In genomic region chr1:148924506-148924905, GRCm38 (mm10) we compare ENCODE assay signal across 28 mouse cellular contexts.
"Had no signal": no experiment of that assay in that cellular context is flagged by ENCODE, and none has a peak within 500 bp of the region (broad histone marks: within the 10 kb centered on the region; RNA-seq: fewer than 3 reads in every experiment).

No protein-coding gene starts in this region.

- ATAC-seq: forebrain, embryonic 13.5 days; forebrain, embryonic 14.5 days; forebrain, embryonic 15.5 days; forebrain, embryonic 16.5 days; forebrain, postnatal 0 days had no signal

- H3K9ac ChIP-seq: embryonic facial prominence, embryonic 12.5 days; embryonic facial prominence, embryonic 13.5 days; embryonic facial prominence, embryonic 15.5 days; forebrain, embryonic 12.5 days; forebrain, embryonic 13.5 days; forebrain, embryonic 15.5 days; forebrain, postnatal 0 days had no signal

- H3K4me2 ChIP-seq: embryonic facial prominence, embryonic 12.5 days; embryonic facial prominence, embryonic 13.5 days; embryonic facial prominence, embryonic 15.5 days; forebrain, embryonic 12.5 days; forebrain, embryonic 13.5 days; forebrain, embryonic 15.5 days had no signal

- DNase-seq: cerebellum, adult 2 months; cerebellum, adult 8-10 months; cerebellum, adult 9-10 months; cerebellum, adult 9-11 months; cerebellum, postnatal 10 days; cerebellum, postnatal 14 days; cerebellum, postnatal 25 days; cerebellum, postnatal 36 days; embryo, embryonic 11 days; forebrain, postnatal 0 days; gastrocnemius, adult 2 months; gastrocnemius, postnatal 10 days; gastrocnemius, postnatal 14 days; gastrocnemius, postnatal 25 days; gastrocnemius, postnatal 36 days; heart, adult 11 months; heart, adult 18-20 months; heart, adult 2 months had no signal

- H3K4me3 ChIP-seq: embryonic facial prominence, embryonic 12.5 days; embryonic facial prominence, embryonic 13.5 days; embryonic facial prominence, embryonic 15.5 days; erythroblast, embryonic 14.5 days; forebrain, embryonic 10.5 days; forebrain, embryonic 12.5 days; forebrain, embryonic 13.5 days; forebrain, embryonic 15.5 days; gastrocnemius, adult 2 months; heart, adult 2 months had no signal

- H3K27me3 ChIP-seq: embryonic facial prominence, embryonic 12.5 days; embryonic facial prominence, embryonic 13.5 days; embryonic facial prominence, embryonic 15.5 days; forebrain, embryonic 12.5 days; forebrain, embryonic 13.5 days; forebrain, embryonic 15.5 days had no signal

- H3K36me3 ChIP-seq: embryonic facial prominence, embryonic 12.5 days; embryonic facial prominence, embryonic 13.5 days; embryonic facial prominence, embryonic 15.5 days; forebrain, embryonic 10.5 days; forebrain, embryonic 12.5 days; forebrain, embryonic 15.5 days had no signal

- H3K9me3 ChIP-seq: embryonic facial prominence, embryonic 12.5 days; embryonic facial prominence, embryonic 13.5 days; embryonic facial prominence, embryonic 15.5 days; forebrain, embryonic 10.5 days; forebrain, embryonic 12.5 days; forebrain, embryonic 13.5 days; forebrain, embryonic 15.5 days had no signal

- H3K4me1 ChIP-seq: embryonic facial prominence, embryonic 12.5 days; embryonic facial prominence, embryonic 13.5 days; embryonic facial prominence, embryonic 15.5 days; forebrain, embryonic 10.5 days; forebrain, embryonic 12.5 days; forebrain, embryonic 13.5 days; forebrain, embryonic 15.5 days had no signal

- H3K27ac ChIP-seq: embryonic facial prominence, embryonic 12.5 days; embryonic facial prominence, embryonic 13.5 days; embryonic facial prominence, embryonic 15.5 days; forebrain, embryonic 10.5 days; forebrain, embryonic 12.5 days; forebrain, embryonic 13.5 days; forebrain, embryonic 15.5 days; gastrocnemius, adult 2 months; heart, adult 2 months had no signal
